Mouse (Mus musculus) cerebellum, postnatal 4 days (tissue): ENCODE results near the gene Pou3f1.

Source experiments
- DNase-seq, 2 experiments: peaks; one replicate each; pipeline ENCODE4 v3.0.0; 2022; ENCODE audit warnings: low spot score in 2 of 2, mixed read lengths in 1 of 2

Gene Pou3f1

GRCm38 (mm10) chr4:124656854-124657650 lies 445 bp downstream of the Pou3f1 start:
- peak; percentile 53 to 74 for DNase-seq

- peak in 1 of 2 experiments; percentile 18 for DNase-seq
Observed at GRCm38 (mm10) chr4:124657781-124658180, 1.2 kb downstream of the Pou3f1 start.

DNA sequence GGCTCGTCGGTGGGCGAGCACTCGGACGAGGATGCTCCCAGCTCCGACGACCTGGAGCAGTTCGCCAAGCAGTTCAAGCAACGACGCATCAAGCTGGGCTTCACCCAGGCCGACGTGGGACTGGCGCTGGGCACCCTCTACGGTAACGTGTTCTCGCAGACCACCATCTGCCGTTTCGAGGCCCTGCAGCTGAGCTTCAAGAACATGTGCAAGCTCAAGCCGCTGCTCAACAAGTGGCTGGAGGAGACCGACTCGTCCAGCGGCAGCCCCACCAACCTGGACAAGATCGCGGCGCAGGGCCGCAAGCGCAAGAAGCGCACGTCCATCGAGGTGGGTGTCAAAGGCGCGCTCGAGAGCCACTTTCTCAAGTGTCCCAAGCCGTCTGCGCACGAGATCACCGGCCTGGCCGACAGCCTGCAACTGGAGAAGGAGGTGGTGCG lies 1.8 kb downstream of the Pou3f1 start:
- peak in 1 of 2 experiments; percentile 16 for DNase-seq

GRCm38 (mm10) chr4:124659251-124660217 lies 2.9 kb downstream of the Pou3f1 start:
- no peak for DNase-seq

DNA sequence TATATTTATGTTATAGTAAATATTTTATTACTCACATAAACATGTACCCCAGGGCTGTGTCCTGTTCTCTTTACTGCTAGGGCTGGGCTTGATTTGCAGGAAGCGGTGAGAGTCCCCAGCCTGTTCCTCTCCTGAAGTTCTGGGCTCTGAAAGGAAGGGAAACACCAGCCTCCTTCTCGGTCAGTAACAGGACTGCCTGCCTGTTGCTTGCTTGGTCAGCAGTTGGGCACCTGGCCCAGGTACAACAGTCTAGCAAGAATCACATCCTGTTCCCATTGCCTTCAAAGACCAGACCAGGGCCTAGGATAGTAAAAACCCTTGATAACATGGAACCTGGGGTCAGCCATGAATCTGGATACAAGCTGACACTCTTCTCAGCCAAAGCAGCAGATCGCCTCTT lies 4.0 kb downstream of the Pou3f1 start:
- no peak for DNase-seq

- DNase-seq, result no peak
Observed at GRCm38 (mm10) chr4:124663034-124663433, 6.4 kb downstream of the Pou3f1 start.

- no peak for DNase-seq
Observed at GRCm38 (mm10) chr4:124664185-124664584, 7.6 kb downstream of the Pou3f1 start.

- DNase-seq, result no peak
Observed at GRCm38 (mm10) chr4:124664604-124665003, 8.0 kb downstream of the Pou3f1 start.

- no peak for DNase-seq
Observed at GRCm38 (mm10) chr4:124667476-124668033, 10.9 kb downstream of the Pou3f1 start.

GRCm38 (mm10) chr4:124668078-124668477 lies 11.5 kb downstream of the Pou3f1 start:
- no peak for DNase-seq

DNA sequence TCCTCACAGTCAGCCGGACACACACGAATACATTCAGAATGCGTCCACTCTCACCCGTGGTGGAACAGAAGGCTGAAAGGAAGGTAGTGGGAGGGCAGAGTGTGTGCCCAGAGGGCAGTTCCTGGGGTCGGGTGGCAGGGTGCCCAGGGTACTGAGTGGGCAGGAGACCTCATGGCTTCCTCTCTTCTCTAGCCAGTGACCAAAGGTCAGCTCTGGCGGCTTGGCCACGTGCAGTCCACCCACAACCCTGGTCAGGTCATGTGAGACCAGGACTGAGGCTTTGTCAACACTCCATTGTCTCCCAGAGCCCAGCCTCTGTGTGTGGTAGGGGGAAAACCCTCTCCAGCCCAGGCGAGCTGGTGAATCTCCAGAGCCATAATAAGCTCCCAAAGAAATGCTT lies 13.6 kb downstream of the Pou3f1 start:
- no peak for DNase-seq

DNA sequence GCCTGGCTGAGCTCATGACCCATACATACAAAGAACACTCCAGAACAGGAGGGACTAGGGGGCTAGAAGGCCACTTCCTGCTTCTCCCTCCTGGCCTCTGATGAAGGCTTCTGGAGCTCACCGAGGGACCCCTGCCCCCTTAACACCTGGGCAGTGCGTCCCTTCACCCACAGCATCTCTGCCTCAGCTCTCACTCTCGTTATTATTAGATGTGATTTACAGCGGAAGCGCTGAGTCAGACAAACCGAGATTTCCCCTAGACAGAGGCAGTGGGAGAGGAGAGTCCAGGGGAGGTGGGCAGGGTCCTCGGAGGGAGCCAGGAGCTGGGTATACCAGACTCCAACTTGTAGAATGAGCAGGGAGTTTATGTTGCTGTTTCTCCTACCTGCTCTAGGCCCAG lies 15.0 kb downstream of the Pou3f1 start:
- DNase-seq, result no peak

- peak in 1 of 2 experiments; percentile 60 for DNase-seq
Observed at GRCm38 (mm10) chr4:124672347-124673320, 16.0 kb downstream of the Pou3f1 start.

- no peak for DNase-seq
Observed at GRCm38 (mm10) chr4:124674334-124675032, 17.9 kb downstream of the Pou3f1 start.

DNA sequence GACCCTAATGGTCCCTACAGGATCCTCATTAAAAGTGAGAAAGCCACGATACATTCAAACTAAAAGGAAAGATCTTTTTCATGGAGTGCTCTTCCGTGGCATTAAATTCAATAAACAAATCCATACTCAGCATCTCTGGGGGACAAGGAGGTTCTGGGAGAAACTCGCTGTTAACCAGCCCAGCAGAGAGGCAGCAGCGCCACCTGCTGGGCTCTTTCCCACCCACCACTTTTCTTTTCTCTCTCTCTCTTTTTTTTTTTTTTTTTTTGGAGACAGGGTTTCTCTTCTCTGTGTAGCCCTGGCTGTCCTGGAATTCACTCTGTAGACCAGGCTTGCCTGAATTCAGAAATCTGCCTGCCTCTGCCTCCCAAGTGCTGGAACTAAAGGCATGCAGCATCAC lies 18.4 kb downstream of the Pou3f1 start:
- DNase-seq, result peak; percentile 46 to 78

DNA sequence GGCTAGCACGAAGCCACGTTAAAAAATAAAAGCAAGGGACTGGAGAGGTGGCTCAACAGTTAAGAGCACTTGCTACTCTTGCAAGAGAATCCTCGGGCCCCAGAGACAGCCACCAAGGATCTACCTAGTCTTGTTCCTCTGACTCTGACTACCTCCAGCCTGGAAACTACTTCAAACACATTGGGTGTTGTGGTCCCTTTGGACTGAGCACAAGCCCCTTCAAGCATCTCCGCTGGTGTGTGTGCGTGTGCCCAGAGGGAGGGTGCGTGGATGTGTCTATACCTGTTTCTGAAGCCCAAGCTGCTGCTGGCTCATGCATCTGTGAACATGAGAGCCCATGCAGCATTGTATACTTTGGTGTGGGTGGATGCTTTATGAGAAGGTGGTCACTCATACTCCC lies 19.4 kb downstream of the Pou3f1 start:
- no peak for DNase-seq

DNA sequence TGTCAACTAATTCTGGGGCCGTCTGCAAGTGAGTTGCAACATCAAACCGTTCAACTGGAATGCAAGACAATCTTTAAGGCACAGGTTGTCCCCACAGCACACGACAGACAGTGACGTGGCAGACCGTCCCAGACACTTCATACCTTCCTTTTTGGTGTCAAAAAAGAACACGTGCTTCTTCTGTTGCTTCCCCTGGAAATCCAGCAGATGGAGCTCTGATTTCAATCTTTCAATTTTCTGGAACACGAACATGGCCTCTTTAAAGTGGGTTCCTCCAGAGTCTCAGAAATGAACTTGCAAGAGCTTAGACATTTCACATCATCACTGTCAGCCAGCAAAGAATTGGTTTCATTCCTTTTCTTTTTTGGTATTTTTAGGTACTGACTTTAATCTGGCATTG lies 25.7 kb downstream of the Pou3f1 start:
- DNase-seq, result no peak

GRCm38 (mm10) chr4:124683474-124683873 lies 26.9 kb downstream of the Pou3f1 start:
- no peak for DNase-seq

DNA sequence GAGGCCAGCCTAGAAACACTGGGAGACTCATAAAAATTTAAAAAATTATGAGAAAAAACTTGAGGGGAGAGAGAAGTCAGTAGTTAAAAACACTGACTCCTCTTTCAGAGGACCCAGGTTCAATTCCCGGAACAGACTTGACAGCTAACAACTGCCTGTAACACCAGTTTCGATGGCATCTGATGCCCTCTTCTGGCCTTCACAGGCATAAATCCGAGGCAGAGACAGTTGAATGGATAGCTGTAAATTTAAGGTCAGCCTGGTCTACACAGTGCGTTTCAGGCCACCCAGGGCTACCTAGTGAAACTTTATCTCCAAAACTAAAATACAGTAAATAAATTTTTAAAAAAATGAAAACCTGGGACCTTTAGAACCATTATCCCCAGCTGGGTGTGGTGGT lies 28.4 kb downstream of the Pou3f1 start:
- no peak for DNase-seq

DNA sequence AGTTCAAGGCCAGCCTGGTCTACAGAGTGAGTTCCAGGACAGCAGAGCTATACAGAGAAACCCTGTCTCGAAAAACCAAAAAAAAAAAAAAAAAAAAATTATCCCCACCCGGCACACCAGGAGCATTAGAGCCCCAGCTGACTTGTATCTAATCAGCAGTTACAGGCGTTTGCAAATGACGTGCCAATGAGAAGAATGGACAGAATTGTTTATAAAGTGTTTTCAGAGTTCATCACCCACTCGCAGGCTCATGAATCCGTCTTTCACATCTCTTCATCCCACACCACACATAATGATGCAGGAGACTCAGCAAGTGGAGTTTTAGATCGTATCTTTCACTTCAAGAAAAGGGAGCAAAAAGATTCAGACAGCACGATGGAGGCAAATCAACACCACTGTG lies 28.8 kb downstream of the Pou3f1 start:
- no peak for DNase-seq
